18 mouse cellular contexts compared by ENCODE assay signal in the genomic region with DNA sequence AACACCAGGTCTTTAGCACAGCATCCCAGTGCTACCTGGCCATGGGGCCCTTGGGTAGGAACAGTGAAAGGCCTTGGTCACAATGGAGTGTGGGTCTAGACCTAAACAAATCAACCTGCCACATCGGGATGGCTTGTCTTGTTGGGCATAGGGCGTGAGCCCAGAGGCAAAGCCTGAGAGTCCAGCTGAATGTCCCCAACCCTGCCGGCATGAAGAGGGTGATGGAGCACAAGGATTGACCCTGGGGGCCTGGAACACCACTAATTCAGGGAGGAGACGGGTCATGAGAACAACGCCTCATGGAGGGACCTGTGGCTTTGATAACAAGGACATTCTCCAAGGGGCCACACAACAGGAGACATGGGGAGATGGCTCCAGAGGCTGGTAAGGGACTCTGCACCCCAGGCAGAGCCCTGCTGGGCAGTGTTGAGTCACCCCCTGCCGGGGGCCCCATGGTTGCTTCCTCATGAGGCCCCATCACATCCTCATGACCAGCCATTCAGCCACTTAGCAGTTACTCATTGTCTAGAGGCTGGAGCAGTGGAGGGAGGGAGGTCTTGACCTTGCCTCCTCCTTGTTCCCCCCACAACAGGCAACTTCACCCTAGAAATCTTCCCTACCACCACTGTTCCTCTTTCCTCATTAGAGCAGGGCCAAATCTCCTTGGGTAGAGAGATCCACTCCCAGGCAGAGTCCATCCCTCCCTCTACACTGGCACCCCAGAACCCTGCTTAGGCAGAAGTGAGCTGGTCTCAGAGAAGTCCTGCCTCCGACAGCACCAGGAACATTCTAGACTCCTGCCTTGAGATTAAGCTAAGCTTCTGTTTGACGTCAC. TPM values are rescaled to one million over a fixed set of nuclear protein-coding genes. Genes with fewer than 3 reads are reported as not detected.
DNase-seq lines count a peak whose midpoint lies in the region; ATAC-seq and TF ChIP-seq lines count a peak whose summit lies in the region.
"Had no signal": no experiment of that assay in that cellular context is flagged by ENCODE, and none has a peak within 500 bp of the region (broad histone marks: within the 10 kb centered on the region; RNA-seq: fewer than 3 reads in every experiment).

No protein-coding gene starts in this region.

- ATAC-seq in midbrain, embryonic 16.5 days, result no peak
- ATAC-seq in intestine, postnatal 0 days, result peak; percentile 93
- no peak for ATAC-seq in inflammation-experienced regulatory T-cells, adult 6 months
- ATAC-seq: hindbrain, embryonic 16.5 days; Patski had no signal

- peaks cover 15% of the 10 kb centered on the region for H3K9me3 ChIP-seq in midbrain, embryonic 10.5 days (replicated peaks)
- H3K9me3 ChIP-seq in midbrain, embryonic 16.5 days (replicated peaks; ENCODE audit: control insufficient read depth, low read length, poor library complexity, severe bottlenecking), result no peaks in the 10 kb centered on the region
- no peaks in the 10 kb centered on the region for H3K9me3 ChIP-seq in intestine, postnatal 0 days (ENCODE audit: control insufficient read depth)
- H3K9me3 ChIP-seq in megakaryocyte, embryonic 14.5 days, result peaks cover 18% of the 10 kb centered on the region
- H3K9me3 ChIP-seq: limb, embryonic 15.5 days had no signal

- no peak overlapping the region for H3K4me2 ChIP-seq in midbrain, embryonic 16.5 days (ENCODE audit: low read length)
- no peak overlapping the region; the same call in 1 of the 2 replicates for H3K4me2 ChIP-seq in intestine, postnatal 0 days (replicated peaks; ENCODE audit: low read depth)
- H3K4me2 ChIP-seq: embryonic facial prominence, embryonic 13.5 days; limb, embryonic 15.5 days had no signal

- TF ChIP-seq CTCF in intestine, postnatal 0 days (IDR thresholded peaks at IDR 0.05; ENCODE audit: low read depth), result peak; percentile 32

- H3K9ac ChIP-seq in midbrain, embryonic 16.5 days (ENCODE audit: low read depth, low read length), result no peak overlapping the region
- no peak overlapping the region for H3K9ac ChIP-seq in intestine, postnatal 0 days (ENCODE audit: low read depth, low read length)
- H3K9ac ChIP-seq: embryonic facial prominence, embryonic 13.5 days; limb, embryonic 15.5 days had no signal

- H3K27ac ChIP-seq in midbrain, embryonic 10.5 days (replicated peaks), result 0 out of 2 replicates have a peak overlapping the region, but pooled peaks have one; percentile 13
- H3K27ac ChIP-seq in midbrain, embryonic 16.5 days (ENCODE audit: low read length), result no peak overlapping the region
- H3K27ac ChIP-seq in intestine, postnatal 0 days (ENCODE audit: low read depth, low read length), result peak overlapping the region; percentile 60
- H3K27ac ChIP-seq: embryonic facial prominence, embryonic 13.5 days; heart, adult 2 months; limb, embryonic 15.5 days had no signal

- 90% methylated on average over 8 of the region's 8 CpGs for WGBS in midbrain, embryonic 10.5 days
- 89% methylated on average over 8 of the region's 8 CpGs for WGBS in midbrain, embryonic 16.5 days
- 53% methylated on average over 8 of the region's 8 CpGs for WGBS in intestine, postnatal 0 days

- peak; percentile 2 for DNase-seq in gastrocnemius, postnatal 14 days
- no peak for DNase-seq in gastrocnemius, adult 8-10 months (ENCODE audit: low spot score in 2 of 2)
- DNase-seq in midbrain, embryonic 10.5 days (ENCODE audit: low spot score), result no peak
- DNase-seq in cerebellum, postnatal 36 days, result no peak
- DNase-seq: cerebellum, adult 11 months; heart, postnatal 10 days; spleen, adult 18-20 months had no signal

- H3K4me1 ChIP-seq in midbrain, embryonic 10.5 days, result peaks cover 16% of the 10 kb centered on the region
- peaks cover 8% of the 10 kb centered on the region for H3K4me1 ChIP-seq in midbrain, embryonic 16.5 days (ENCODE audit: control insufficient read depth, insufficient read depth, low read length)
- H3K4me1 ChIP-seq in intestine, postnatal 0 days (replicated peaks; ENCODE audit: control insufficient read depth, insufficient read depth, low read length), result peaks cover 4% of the 10 kb centered on the region; the same call in 1 of the 2 replicates
- peaks cover 30% of the 10 kb centered on the region for H3K4me1 ChIP-seq in megakaryocyte, embryonic 14.5 days

- intact Hi-C loops in gastrocnemius, postnatal 14 days (cut with DNase I; ENCODE audit: low total_unique reads), result no loop called here

- H3K4me3 ChIP-seq in midbrain, embryonic 10.5 days, result no peak overlapping the region
- H3K4me3 ChIP-seq in midbrain, embryonic 16.5 days (ENCODE audit: low read depth, low read length), result no peak overlapping the region
- no peak overlapping the region for H3K4me3 ChIP-seq in intestine, postnatal 0 days (ENCODE audit: low read depth, low read length)
- H3K4me3 ChIP-seq in megakaryocyte, embryonic 14.5 days (replicated peaks), result peak overlapping the region; percentile 74
- H3K4me3 ChIP-seq: embryonic facial prominence, embryonic 13.5 days; heart, adult 2 months; limb, embryonic 15.5 days had no signal

- H3K36me3 ChIP-seq in midbrain, embryonic 10.5 days, result no peaks in the 10 kb centered on the region
- no peaks in the 10 kb centered on the region for H3K36me3 ChIP-seq in midbrain, embryonic 16.5 days (ENCODE audit: control insufficient read depth, insufficient read depth, low read length)
- H3K36me3 ChIP-seq in intestine, postnatal 0 days (ENCODE audit: control insufficient read depth, insufficient read depth), result no peaks in the 10 kb centered on the region
- H3K36me3 ChIP-seq in megakaryocyte, embryonic 14.5 days (replicated peaks; ENCODE audit: low read length), result no peaks in the 10 kb centered on the region
- H3K36me3 ChIP-seq: embryonic facial prominence, embryonic 13.5 days; limb, embryonic 15.5 days had no signal

- peaks cover 12% of the 10 kb centered on the region for H3K27me3 ChIP-seq in midbrain, embryonic 10.5 days (ENCODE audit: low read depth, poor library complexity, severe bottlenecking)
- H3K27me3 ChIP-seq in midbrain, embryonic 16.5 days (ENCODE audit: control insufficient read depth, insufficient read depth, low read depth, low read length), result peaks cover 3% of the 10 kb centered on the region
- H3K27me3 ChIP-seq in intestine, postnatal 0 days (replicated peaks; ENCODE audit: control insufficient read depth, insufficient read depth, low read length), result no peaks in the 10 kb centered on the region
- peaks cover 52% of the 10 kb centered on the region for H3K27me3 ChIP-seq in megakaryocyte, embryonic 14.5 days (replicated peaks)
- H3K27me3 ChIP-seq: Patski had no signal

RNA-seq across cellular contexts. Expression of a gene that starts 26.5 kb away (rescaled TPM):
- total RNA-seq in gastrocnemius, postnatal 14 days (2021), result under 1 TPM; 0.07 to 0.08 TPM
- under 1 TPM in 1 of 4 experiments, not detected in 3; 0.07 TPM for total RNA-seq in gastrocnemius, adult 8-10 months (2022)
- 0.04 and 0.06 TPM in 2 replicates for polyA plus RNA-seq in midbrain, embryonic 10.5 days (2016; fragmentation: Nextera tagmentation; extraction: Ambion mirVana)
- polyA plus RNA-seq in midbrain, embryonic 16.5 days (2015; fragmentation: Nextera tagmentation; extraction: Ambion mirVana), result 0.07 and 0.09 TPM in 2 replicates
- polyA plus RNA-seq in intestine, postnatal 0 days (2015; fragmentation: Nextera tagmentation; extraction: Ambion mirVana), result 0.37 and 0.47 TPM in 2 replicates
- polyA plus RNA-seq in megakaryocyte, embryonic 14.5 days (2012; ENCODE audit: insufficient read depth, low replicate concordance), result 0.29 TPM in 1 of 2 replicates, not detected in the other
- polyA plus RNA-seq in inflammation-experienced regulatory T-cells, adult 6 months (2017; shearing (Covaris generic)), result under 1 TPM in 2 of 3 experiments, not detected in 1; 0.28 to 0.36 TPM
- total RNA-seq: heart, adult 2 months; heart, postnatal 10 days; layer of hippocampus, postnatal 10 days; left cerebral cortex, postnatal 14 days had no signal
- polyA plus RNA-seq: hindbrain, embryonic 16.5 days had no signal

RNA-seq across cellular contexts. Expression of a gene that starts 34.1 kb away (rescaled TPM):
- total RNA-seq in gastrocnemius, postnatal 14 days (2021), result 100 to 1,000 TPM; 101 to 150 TPM
- total RNA-seq in gastrocnemius, adult 8-10 months (2022), result 100 to 1,000 TPM in 2 of 4 experiments, 10 to 100 TPM in 2; 91.7 to 147 (median 109) TPM
- polyA plus RNA-seq in midbrain, embryonic 10.5 days (2016; fragmentation: Nextera tagmentation; extraction: Ambion mirVana), result 0.15 and 1.4 TPM in 2 replicates
- polyA plus RNA-seq in midbrain, embryonic 16.5 days (2015; fragmentation: Nextera tagmentation; extraction: Ambion mirVana), result 2.4 and 2.8 TPM in 2 replicates
- 1.1 and 1.2 TPM in 2 replicates for polyA plus RNA-seq in intestine, postnatal 0 days (2015; fragmentation: Nextera tagmentation; extraction: Ambion mirVana)
- 3.3 and 3.8 TPM in 2 replicates for polyA plus RNA-seq in megakaryocyte, embryonic 14.5 days (2012; ENCODE audit: insufficient read depth, low replicate concordance)
- 10 to 100 TPM in 1 of 3 experiments, 1 to 10 TPM in 2; 7.9 to 20.2 (median 9.7) TPM for polyA plus RNA-seq in inflammation-experienced regulatory T-cells, adult 6 months (2017; shearing (Covaris generic))
